Mouse (Mus musculus) ovary, postnatal 14 days (tissue): ENCODE results near the gene Ddx31.

Source experiments
- DNase-seq: peaks from one replicate; pipeline ENCODE4 v3.0.0; 2022; ENCODE audit warnings: low spot score

The Ddx31 gene

DNA sequence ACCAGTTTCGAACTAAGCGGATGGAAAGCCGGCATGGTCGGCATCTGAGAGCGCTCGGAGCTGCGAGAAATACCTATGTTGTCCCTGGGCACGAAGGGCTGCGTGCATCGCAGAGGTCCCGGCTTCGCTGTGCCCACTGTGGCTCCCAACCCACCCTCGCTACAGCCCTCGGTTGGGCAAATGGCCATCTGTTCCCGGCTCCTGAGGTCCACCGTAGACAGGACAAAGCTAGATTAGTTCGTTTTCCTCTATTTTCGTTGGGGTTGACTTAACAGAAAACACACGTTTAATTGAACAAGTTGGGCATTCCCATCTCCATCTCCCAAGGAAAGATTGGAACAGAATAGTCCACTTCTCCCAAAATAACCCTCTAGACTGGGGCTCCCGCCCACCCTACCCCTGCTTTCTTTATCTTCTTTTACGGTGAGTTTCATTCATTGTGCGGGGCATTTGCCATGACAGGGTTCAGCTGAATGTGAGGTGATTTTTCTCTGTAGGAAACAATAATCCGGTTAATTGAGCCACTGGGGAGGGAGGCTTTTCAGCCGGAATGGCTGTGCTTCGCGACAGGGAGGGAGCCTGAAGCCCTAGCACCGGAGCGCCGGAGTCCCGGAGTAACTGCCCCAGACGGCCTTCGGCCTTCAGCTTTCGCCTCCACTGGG lies 72.0 kb downstream of the Ddx31 start:
- DNase-seq = no peak

DNA sequence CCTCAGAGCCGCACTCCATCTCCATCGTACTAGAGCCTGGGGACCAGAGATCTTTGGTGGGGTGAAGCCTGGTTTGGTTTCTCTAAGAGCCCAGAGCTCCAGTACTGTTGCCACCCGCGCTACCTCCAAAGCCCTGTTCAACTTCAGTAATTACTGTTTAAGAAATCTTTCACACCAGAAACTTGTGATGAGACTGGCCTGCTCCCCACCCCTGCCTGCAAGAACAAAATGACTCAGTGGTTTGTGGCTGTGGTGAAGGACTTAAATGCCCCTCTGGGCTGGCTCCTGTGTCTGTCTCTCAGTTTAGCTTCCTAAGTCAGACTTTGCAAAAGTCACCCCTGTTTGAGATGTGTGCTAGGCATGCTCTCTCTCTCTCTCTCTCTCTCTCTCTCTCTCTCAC lies 72.8 kb downstream of the Ddx31 start:
- DNase-seq = no peak

DNA sequence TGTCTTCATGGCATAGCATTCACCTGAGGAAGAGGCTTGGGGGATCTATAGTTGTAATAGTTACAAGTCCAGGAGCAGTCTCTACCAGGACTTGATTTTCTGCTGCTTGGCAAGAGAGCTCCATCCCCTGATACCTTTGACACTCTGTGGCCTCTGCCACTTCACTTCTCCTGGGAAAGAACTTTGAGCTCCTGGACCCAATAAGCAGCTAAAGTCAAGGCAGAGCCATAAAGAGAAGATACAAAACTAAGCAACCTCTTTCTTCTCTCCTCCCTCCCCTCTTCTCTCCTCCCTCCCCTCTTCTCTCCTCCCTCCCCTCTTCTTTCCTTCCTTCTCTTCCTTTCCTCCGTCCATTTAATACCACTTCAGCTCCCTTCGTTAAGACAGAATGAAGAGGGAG lies 73.9 kb downstream of the Ddx31 start:
- DNase-seq = no peak

DNA sequence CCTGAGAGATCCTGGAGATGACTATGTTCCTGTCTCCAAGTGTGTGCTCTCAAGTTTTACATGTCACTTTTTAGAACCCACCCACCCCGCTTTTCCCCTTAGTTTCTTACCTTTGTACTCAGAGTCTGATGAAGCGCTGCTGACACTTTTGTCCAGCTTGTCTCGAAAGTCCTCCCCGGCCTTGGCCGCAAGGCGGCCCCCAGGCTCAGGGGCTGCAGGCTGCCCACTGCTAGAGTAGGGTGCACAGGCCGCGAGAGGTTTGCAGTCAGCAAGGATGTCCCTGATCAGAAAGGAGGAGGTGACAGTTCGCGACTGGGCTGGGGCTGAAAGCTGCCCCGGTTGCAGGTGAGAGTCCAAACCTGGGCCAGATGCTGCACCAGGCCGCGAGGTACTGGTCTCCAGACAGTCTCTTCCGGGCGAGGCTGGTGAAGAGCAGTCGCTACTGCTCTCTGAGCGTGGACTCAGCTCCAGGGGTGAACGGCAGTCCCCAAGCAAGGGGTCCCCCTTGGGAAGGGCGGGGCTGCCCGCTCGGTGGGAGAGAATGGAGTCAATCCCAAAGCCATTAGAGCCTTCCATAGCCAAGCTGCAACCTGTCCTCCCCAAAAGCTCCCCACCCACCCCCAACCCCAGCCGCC lies 75.0 kb downstream of the Ddx31 start:
- no peak for DNase-seq

DNA sequence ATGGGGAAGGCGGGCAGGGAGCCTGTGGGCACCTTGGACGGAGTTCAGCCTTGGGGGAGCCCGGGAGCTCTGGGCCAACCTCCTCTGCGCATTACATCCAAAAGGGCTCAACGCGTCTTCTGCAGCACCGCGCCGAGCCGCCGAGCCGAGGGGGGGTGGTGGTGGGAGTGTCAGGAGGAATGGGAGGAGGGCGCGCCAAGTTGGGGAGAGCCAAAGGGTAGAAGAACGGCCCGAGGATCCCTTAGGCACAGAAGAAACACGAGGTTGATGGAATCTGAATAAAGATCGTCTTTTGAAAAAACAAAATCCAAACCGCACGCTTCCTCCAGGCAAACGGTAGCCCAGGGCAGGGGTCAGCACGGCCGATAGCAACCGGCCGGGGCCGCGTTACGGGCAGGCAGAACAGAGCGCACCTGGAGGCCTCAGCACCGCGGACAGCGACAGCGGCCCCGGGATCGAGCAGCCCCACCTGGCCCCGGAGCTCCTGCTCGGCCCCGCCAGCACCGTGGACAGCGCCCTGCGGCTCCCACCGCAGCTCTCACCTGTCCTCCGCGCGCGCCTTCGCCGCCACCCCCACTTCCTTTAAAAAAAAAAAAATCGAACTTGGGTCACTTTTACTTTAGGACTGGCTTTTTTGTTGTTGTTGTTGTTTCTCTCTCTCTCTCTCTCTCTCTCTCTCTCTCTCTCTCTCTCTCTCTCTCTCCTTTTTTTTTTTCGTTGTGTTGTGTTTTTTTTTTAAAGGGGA lies 75.7 kb downstream of the Ddx31 start:
- peak; percentile 74 for DNase-seq

DNA sequence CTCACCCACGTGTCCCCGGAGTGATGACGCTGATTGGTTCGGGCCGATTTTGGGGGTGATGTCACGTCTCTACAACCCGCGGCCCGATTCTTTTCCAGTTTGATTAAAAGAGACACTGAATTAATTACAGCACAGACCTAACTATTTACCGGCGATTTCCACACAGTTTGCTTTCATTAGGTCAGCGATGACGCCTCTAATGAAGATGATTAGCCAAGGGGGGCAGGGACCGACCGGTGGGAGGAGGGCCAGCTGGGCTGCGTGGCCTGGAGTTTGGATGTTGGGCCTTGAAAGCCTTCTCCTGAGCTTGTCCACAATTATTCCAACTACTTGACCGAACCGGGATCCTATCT lies 76.3 kb downstream of the Ddx31 start, which contains the start of gene Barhl1:
Barhl1 (minus strand) TSS at position 156 of the 353 bp plus-strand sequence.
- no peak for DNase-seq

DNA sequence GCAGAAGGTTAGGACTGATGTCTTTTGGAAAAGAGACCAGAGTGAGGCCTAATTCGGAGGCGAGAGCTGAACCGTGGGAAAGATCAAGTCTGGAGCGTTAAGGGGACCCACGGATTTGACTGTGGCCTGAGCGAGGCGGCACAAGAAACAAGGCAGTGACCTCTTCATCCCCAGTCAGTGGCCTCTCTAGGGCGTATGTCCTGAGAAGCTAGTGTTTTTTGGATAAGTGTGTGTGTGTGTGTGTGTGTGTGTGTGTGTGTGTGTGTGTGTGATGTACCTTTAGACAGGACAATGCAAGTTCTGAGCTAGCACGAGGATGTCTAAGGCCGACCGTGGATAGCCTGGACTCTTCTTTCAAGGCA lies 76.9 kb downstream of the Ddx31 start:
- DNase-seq = no peak

DNA sequence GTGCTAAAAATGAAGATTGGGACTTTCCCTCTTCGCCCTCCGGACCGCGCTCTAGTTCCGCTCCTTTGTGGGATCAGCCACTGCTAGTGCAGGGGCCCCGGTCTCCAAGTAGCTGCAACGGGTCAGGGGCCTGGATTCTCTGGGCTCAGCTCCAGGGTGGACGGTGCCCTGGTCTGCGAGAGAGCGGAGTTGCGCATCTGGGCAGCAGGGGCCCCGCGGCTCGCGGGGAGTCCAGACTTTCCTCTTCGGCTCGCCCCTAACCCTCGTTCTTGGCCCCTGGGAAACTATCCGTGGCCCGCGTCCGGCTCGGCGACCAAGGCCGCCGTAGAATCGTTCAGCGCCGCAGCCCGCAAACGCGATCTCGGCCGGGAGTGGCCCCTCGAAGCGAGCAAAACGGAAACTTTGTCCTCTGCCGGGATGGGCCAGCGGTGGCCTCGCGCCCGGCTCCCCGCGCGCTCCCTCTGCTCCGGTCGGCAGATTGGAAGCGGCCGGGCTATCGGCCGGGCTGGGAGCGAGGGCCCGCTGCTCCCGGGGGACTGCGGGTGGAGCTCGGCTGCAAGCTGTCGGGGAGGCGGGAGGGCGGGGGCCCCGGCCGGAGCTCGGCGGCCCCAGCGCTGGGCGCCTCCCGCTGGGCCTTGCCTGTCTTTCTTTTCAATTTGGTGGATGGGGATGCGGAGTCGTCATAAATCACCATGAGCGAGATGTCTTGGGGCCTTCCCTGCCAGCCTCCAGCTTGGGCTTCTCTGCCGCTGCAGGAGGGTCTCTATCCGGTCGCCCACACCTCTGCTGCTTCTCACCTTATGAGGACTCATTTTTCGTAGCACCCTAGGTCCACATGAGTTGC lies 77.5 kb downstream of the Ddx31 start:
- no peak for DNase-seq

DNA sequence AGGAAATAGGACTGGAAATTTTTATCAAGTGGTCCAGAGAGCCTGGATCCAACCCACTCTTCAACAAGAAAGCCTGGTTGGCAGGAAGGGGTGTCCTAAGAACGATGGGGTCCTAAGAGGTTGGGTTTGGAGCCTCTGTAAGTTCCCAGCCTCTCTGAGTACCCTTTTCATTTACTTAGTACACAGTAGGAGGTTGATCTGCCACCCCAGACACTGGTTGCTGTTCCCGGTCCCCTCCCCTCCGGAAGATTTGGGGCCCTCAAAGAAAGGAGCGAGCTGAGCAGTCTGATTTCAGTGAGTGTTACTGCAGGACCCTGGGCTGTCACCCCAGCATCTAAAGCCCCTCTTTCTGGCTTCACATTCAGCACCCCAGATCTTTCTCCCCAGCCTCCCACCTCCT lies 78.8 kb downstream of the Ddx31 start:
- no peak for DNase-seq

DNA sequence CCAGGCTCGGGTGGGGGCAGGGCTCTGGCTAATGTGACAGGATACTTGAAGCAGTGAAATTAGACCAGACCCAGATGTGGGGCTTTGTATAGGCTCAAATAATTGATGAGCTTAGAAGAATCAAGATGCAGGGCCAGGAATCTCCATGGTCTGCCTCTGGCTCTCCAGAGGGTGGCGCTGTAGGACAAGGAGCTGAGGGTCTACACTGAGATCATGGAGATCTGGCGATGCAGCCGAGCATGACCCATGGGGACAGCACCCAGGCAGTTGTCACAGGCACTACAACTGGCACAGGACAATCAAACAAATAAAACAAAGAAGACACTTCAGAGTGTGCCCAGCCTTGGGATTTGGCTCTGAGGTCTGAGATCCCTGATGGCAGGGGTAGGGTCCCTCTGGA lies 83.7 kb downstream of the Ddx31 start:
- peak; percentile 69 for DNase-seq

DNA sequence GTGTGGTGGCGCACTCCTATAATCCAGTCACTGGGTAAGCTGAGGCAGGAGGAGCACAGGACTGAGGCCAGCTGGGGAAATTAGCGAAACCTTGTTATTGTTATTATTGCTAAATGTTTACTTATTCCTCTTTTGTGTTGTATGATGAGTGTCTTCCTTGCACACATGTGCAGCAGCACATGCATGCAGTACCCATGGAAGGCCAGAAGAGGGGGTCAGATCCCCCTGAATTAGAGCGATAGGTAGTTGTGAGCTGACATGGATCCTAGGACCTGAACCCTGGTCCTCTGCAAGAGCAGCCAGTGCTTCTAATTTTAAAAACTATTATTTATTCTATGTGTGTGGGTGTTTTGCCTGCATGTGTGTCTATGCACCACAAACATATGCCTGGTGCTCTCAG lies 90.4 kb downstream of the Ddx31 start:
- DNase-seq = no peak

DNA sequence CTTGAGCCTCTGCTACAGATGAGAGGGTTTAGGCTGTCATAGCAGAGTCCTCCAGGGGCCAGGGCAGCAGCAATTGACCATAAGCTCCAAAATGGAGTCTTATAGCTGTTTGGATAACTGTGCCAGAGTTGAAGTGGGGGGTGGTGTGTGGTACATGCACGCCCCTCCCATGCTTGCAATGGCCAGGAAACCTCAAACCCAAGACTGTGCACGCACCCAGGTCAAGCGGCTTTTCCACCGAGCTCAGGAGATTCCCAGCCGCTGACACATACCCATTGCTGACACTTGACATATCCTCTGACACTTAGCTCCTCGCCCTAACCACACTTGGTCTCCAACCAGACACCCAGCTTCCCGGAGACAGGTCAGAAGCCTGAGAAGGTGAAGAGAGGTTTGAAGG lies 98.8 kb downstream of the Ddx31 start:
- DNase-seq = no peak

DNA sequence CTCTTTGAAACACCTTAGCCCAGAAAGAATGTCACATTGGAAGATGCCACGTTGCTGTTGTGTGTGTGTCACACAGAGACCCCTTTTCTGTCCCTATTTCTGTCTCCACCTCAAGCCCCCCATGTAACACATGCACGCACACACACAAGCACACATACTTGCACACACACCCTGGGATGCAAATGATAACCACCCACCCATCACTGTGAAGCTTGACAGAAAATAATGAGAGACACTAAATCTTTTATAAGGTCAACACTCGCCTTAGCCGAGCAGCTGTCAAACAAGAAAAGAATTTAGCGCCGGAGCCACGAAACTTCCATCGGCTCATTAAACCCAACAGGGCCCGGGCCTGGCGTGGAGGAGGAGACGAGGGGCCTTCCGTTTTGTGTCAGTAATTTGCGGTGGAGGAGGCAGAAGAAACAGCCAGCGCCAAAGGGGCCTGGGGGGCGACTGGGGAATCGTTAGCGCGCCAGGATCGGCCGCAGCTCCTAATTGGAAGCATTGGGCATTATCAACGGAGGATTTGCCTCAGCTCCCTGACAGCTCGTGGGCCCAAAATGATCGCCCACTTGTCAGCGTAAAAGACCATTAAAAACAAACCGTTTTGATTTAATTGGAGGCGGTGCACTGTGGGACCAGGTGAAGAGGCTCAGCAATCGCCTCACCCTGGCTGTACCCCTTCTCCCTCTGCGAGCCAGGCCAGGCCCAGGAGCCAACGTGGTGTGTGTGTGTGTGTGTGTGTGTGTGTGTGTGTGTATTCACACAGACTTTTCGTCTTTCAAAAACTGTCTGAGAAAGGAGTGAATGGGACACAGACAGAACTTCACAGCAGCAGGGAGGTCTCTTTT lies 103.7 kb downstream of the Ddx31 start:
- DNase-seq = no peak

DNA sequence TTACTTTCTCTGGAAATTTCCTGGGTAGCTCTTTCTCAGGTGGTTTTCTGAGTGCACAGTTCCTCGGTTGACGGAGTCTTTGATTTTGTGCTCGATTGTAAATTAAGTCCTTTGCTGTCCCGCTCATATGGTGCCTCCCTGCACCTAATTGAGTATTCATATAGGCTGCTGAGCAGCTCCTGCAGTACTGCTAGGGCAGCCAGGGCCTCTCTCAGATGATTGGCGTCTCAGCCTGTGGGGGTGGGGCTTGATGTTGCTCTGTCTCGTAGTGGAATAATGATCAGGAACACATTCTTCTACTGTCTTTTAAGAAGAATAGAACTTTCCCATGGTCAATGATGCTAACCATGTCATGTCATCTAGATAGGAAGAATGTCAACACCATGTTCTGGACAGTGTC lies 105.2 kb downstream of the Ddx31 start:
- no peak for DNase-seq

DNA sequence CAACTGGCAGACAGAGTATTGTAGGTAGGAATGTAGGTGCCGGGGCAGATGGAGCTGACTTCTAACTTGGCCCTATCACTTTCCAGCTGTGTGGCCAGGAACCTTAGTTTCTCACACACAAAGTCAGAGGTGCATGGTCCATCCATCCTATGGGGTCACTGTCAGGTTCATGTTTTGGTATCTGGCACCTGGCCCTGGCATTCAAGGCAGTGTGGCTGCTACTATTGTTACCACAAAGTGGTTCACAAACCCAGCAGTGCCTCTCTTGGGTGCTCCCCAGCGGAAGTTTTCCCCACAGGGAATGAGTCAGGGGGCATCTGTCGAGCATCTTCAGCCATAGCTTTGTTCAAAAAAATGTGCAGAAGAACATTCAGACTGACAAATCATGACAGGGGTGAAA lies 106.1 kb downstream of the Ddx31 start:
- DNase-seq = no peak

DNA sequence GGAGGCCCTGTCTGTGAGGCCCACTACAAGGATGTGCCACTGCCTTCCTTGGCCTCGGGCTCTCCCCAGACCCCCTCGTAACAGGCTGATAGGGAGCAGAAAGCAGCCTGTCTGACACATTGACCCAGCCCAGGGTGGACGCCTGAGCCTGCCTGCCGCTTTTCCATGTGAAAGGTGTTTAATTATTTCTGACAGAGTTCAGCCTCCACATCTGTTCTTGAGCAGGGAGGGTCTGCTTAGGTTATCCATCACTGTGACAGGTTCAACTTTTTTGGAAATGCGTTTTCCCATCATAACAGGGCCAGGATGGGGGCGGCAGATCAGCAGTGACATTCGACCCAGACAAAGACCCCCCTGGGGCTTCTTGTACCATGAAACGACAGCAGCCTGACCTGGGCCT lies 112.8 kb downstream of the Ddx31 start:
- DNase-seq = no peak

DNA sequence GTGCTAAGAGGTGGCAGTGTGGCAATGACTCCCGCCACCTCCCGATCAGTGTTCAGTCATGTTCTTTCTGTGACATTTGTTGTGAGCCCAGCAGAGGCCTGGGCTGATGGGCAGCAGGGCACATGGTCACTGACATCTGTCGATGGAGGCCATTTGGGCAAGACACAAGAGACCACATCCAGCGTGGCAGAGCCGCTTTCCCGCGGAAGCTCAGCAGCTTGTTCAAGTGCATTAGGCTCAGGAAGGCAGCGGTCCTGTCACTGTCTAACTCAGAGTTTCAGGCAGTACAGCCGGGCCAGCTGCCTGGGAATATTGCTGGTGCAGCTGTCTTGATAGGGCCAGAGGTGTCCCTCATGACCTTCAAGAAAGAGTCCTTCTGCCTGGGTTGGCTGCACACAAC lies 114.4 kb downstream of the Ddx31 start:
- DNase-seq = no peak
